8 mouse cellular contexts compared by ENCODE assay signal in the genomic region with DNA sequence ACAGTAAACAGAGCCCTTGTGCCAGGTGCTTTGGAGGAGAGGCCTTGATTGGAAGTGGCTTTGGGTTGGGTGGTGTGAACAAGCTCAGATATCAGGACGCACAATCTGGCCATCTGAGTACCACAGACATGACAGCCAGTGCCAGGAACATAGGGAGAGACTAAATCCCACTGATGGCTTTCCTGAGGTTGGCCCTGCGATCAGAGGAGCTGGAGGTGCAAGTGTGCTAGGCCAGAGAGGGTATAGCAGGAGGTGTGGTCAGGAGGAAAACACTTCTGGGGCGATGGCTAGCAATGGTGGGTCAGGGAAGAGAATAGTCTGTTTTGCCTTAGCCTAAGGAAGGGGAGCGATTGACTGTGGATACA. TPM values are rescaled to one million over a fixed set of nuclear protein-coding genes. Genes with fewer than 3 reads are reported as not detected.
DNase-seq lines count a peak whose midpoint lies in the region; ATAC-seq and TF ChIP-seq lines count a peak whose summit lies in the region.

No protein-coding gene starts in this region.

- no peak for TF ChIP-seq CTCF in cortical plate, adult 2 months (IDR thresholded peaks at IDR 0.05; ENCODE audit: extremely low read depth, insufficient read depth, low read length)

- peak overlapping the region; percentile 95 for H3K4me2 ChIP-seq in heart, embryonic 15.5 days
- peak overlapping the region; percentile 89 for H3K4me2 ChIP-seq in hindbrain, embryonic 13.5 days
- peak overlapping the region; percentile 79 for H3K4me2 ChIP-seq in midbrain, embryonic 15.5 days

- H3K9me3 ChIP-seq in heart, embryonic 15.5 days (replicated peaks), result no peaks in the 10 kb centered on the region
- H3K9me3 ChIP-seq in hindbrain, embryonic 13.5 days, result no peaks in the 10 kb centered on the region
- H3K9me3 ChIP-seq in midbrain, embryonic 15.5 days, result no peaks in the 10 kb centered on the region

- 47% methylated on average over 4 of the region's 4 CpGs for WGBS in heart, embryonic 15.5 days
- 53% methylated on average over 4 of the region's 4 CpGs for WGBS in hindbrain, embryonic 13.5 days
- WGBS in midbrain, embryonic 15.5 days, result 50% methylated on average over 4 of the region's 4 CpGs

- H3K27ac ChIP-seq in heart, embryonic 15.5 days, result no peak overlapping the region
- H3K27ac ChIP-seq in cortical plate, adult 2 months (ENCODE audit: insufficient read depth, low read length), result no peak overlapping the region
- H3K27ac ChIP-seq in hindbrain, embryonic 13.5 days, result 0 out of 2 replicates have a peak overlapping the region, but pooled peaks have one; percentile 1
- no peak overlapping the region for H3K27ac ChIP-seq in midbrain, embryonic 15.5 days

- H3K9ac ChIP-seq in heart, embryonic 15.5 days, result no peak overlapping the region
- H3K9ac ChIP-seq in hindbrain, embryonic 13.5 days, result peak overlapping the region; percentile 93
- H3K9ac ChIP-seq in midbrain, embryonic 15.5 days, result peak overlapping the region; percentile 87; the same call in 1 of the 2 replicates

- no peaks in the 10 kb centered on the region for H3K36me3 ChIP-seq in heart, embryonic 15.5 days
- H3K36me3 ChIP-seq in hindbrain, embryonic 13.5 days, result peaks cover 40% of the 10 kb centered on the region
- H3K36me3 ChIP-seq in midbrain, embryonic 15.5 days (replicated peaks), result peaks cover 26% of the 10 kb centered on the region

- DNase-seq in heart, adult 11 months, result no peak
- no peak for DNase-seq in layer of hippocampus, adult 9-11 months
- no peak for DNase-seq in adrenal gland, adult 18-20 months (ENCODE audit: low spot score in 2 of 2)
- no peak for DNase-seq in layer of hippocampus, adult 18-20 months (ENCODE audit: low spot score in 2 of 2)

- TF ChIP-seq POLR2A in cortical plate, adult 2 months (IDR thresholded peaks at IDR 0.05; ENCODE audit: extremely low read depth, insufficient read depth, low read length), result no peak

- peak overlapping the region; percentile 65 for H3K4me3 ChIP-seq in heart, embryonic 15.5 days
- peak overlapping the region; percentile 54 for H3K4me3 ChIP-seq in cortical plate, adult 2 months (ENCODE audit: insufficient read depth, low read length)
- H3K4me3 ChIP-seq in hindbrain, embryonic 13.5 days, result peak overlapping the region; percentile 79
- H3K4me3 ChIP-seq in midbrain, embryonic 15.5 days, result peak overlapping the region; percentile 78

- H3K4me1 ChIP-seq in heart, embryonic 15.5 days (replicated peaks), result peaks cover 30% of the 10 kb centered on the region
- peaks cover 1% of the 10 kb centered on the region; the same call in 1 of the 2 replicates for H3K4me1 ChIP-seq in cortical plate, adult 2 months (ENCODE audit: control insufficient read depth, insufficient read depth, low read length)
- peaks cover 34% of the 10 kb centered on the region for H3K4me1 ChIP-seq in hindbrain, embryonic 13.5 days (replicated peaks)
- H3K4me1 ChIP-seq in midbrain, embryonic 15.5 days, result peaks cover 31% of the 10 kb centered on the region

- ATAC-seq in heart, embryonic 15.5 days (replicated peaks; ENCODE audit: insufficient number of reproducible peaks, insufficient read depth, low FRiP score, low read depth), result no peak
- ATAC-seq in hindbrain, embryonic 13.5 days (ENCODE audit: low FRiP score), result no peak
- ATAC-seq in midbrain, embryonic 15.5 days (replicated peaks), result no peak

- H3K27me3 ChIP-seq in heart, embryonic 15.5 days, result peaks cover 57% of the 10 kb centered on the region
- peaks cover 10% of the 10 kb centered on the region; the same call in 1 of the 2 replicates for H3K27me3 ChIP-seq in hindbrain, embryonic 13.5 days
- H3K27me3 ChIP-seq in midbrain, embryonic 15.5 days (replicated peaks), result no peaks in the 10 kb centered on the region

RNA-seq across cellular contexts. Expression of gene Tmem121, which starts 1.3 kb away (rescaled TPM):
- polyA plus RNA-seq in heart, embryonic 15.5 days (2015; fragmentation: Nextera tagmentation; extraction: Ambion mirVana), result 2.0 and 7.8 TPM in 2 replicates
- polyA plus RNA-seq in cortical plate, adult 2 months (2012; rRNA removed), result 40.1 and 40.7 TPM in 2 replicates
- polyA plus RNA-seq in hindbrain, embryonic 13.5 days (2015; fragmentation: Nextera tagmentation; extraction: Ambion mirVana), result 32.4 and 34.9 TPM in 2 replicates
- polyA plus RNA-seq in midbrain, embryonic 15.5 days (2015; fragmentation: Nextera tagmentation; extraction: Ambion mirVana), result 44.9 and 50.6 TPM in 2 replicates
- total RNA-seq in adrenal gland, adult 18-20 months (2021), result 1 to 10 TPM; 5.4 to 7.2 TPM
- total RNA-seq in layer of hippocampus, adult 18-20 months (2021), result 10 to 100 TPM; 19.4 to 25.4 TPM

RNA-seq across cellular contexts. Expression of gene Tedc1, which starts 30.8 kb away (rescaled TPM):
- polyA plus RNA-seq in heart, embryonic 15.5 days (2015; fragmentation: Nextera tagmentation; extraction: Ambion mirVana), result 15.4 and 31.7 TPM in 2 replicates
- polyA plus RNA-seq in cortical plate, adult 2 months (2012; rRNA removed), result 1.0 and 2.0 TPM in 2 replicates
- polyA plus RNA-seq in hindbrain, embryonic 13.5 days (2015; fragmentation: Nextera tagmentation; extraction: Ambion mirVana), result 19.9 and 20.7 TPM in 2 replicates
- polyA plus RNA-seq in midbrain, embryonic 15.5 days (2015; fragmentation: Nextera tagmentation; extraction: Ambion mirVana), result 12.7 and 16.3 TPM in 2 replicates
- under 1 TPM; 0.83 to 0.93 TPM for total RNA-seq in adrenal gland, adult 18-20 months (2021)
- total RNA-seq in layer of hippocampus, adult 18-20 months (2021), result under 1 TPM; 0.91 to 0.97 TPM

RNA-seq across cellular contexts. Expression of gene Crip1, which starts 40.9 kb away (rescaled TPM):
- 646 and 685 TPM in 2 replicates for polyA plus RNA-seq in heart, embryonic 15.5 days (2015; fragmentation: Nextera tagmentation; extraction: Ambion mirVana)
- polyA plus RNA-seq in cortical plate, adult 2 months (2012; rRNA removed), result 67.6 and 70.7 TPM in 2 replicates
- polyA plus RNA-seq in hindbrain, embryonic 13.5 days (2015; fragmentation: Nextera tagmentation; extraction: Ambion mirVana), result 47.1 and 48.0 TPM in 2 replicates
- 23.7 and 27.3 TPM in 2 replicates for polyA plus RNA-seq in midbrain, embryonic 15.5 days (2015; fragmentation: Nextera tagmentation; extraction: Ambion mirVana)
- total RNA-seq in adrenal gland, adult 18-20 months (2021), result 100 to 1,000 TPM in 1 of 2 experiments, 10 to 100 TPM in 1; 52.9 to 106 TPM
- 10 to 100 TPM in 1 of 2 experiments, 1 to 10 TPM in 1; 9.5 to 10.3 TPM for total RNA-seq in layer of hippocampus, adult 18-20 months (2021)

RNA-seq across cellular contexts. Expression of gene Crip2, which starts 47.0 kb away (rescaled TPM):
- 1,571 and 1,711 TPM in 2 replicates for polyA plus RNA-seq in heart, embryonic 15.5 days (2015; fragmentation: Nextera tagmentation; extraction: Ambion mirVana)
- 263 and 281 TPM in 2 replicates for polyA plus RNA-seq in cortical plate, adult 2 months (2012; rRNA removed)
- 324 and 347 TPM in 2 replicates for polyA plus RNA-seq in hindbrain, embryonic 13.5 days (2015; fragmentation: Nextera tagmentation; extraction: Ambion mirVana)
- 370 and 393 TPM in 2 replicates for polyA plus RNA-seq in midbrain, embryonic 15.5 days (2015; fragmentation: Nextera tagmentation; extraction: Ambion mirVana)
- total RNA-seq in adrenal gland, adult 18-20 months (2021), result 10 to 100 TPM; 48.1 to 55.6 TPM
- 100 to 1,000 TPM in 1 of 2 experiments, 10 to 100 TPM in 1; 91.2 to 107 TPM for total RNA-seq in layer of hippocampus, adult 18-20 months (2021)
